Mouse (Mus musculus) erythroblast, embryonic 14.5 days (primary cell): ENCODE measurements at regions not wholly inside any gene's neighbourhood (a gene's known extent, or its start where the extent isn't known, plus 50 kb on each side); places are given as distances from the start of the nearest gene placed in this dataset.

ENCODE experiments used
- GATA1 ChIP-seq: IDR thresholded peaks from 2 replicates; pipeline ENCODE4 v1.6.1; 2012; ENCODE audit warnings: low read length, inconsistent platforms, mixed read lengths
- TAL1 ChIP-seq: IDR thresholded peaks from 3 replicates; pipeline ENCODE4 v1.6.1; 2012; ENCODE audit warnings: low read length, inconsistent platforms, mixed read lengths

DNA sequence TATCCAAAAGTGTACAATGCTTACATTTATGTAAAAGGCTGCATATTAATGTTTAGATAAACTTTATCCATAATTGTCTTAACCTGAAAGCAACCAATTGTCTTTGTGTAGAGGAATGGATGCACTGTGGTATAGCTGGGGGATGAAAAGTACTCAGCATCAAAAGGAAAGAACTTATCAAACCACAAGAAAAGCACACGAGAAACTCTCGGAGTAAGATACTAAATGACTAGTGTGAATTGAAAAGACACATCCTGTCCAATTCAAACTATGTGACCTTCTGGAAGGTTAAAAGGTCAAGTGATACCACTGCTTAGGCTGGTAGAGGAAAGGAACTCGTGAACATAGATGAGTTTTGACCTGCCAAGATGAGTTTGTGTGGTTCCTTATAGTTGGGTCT, 192.2 kb upstream of the Tbl1xr1 start:
- TF ChIP-seq GATA1 (no peak), TAL1 (no peak)
